8 mouse cellular contexts compared by ENCODE assay signal in genomic region chr8:69625095-69625789, GRCm38 (mm10). TPM values are rescaled to one million over a fixed set of nuclear protein-coding genes. Genes with fewer than 3 reads are reported as not detected.
DNase-seq lines count a peak whose midpoint lies in the region; ATAC-seq and TF ChIP-seq lines count a peak whose summit lies in the region.

TSS of gene Zfp868 (minus strand) at chr8:69625548.

- TF ChIP-seq CTCF in G1E (IDR thresholded peaks at IDR 0.05; ENCODE audit: low read depth, low read length), result 0 out of 2 replicates have a peak, but pooled peaks have one; percentile 32
- peak; percentile 55 for TF ChIP-seq CTCF in layer of hippocampus, adult 2 months (conservative IDR thresholded peaks at IDR 0.05)
- TF ChIP-seq CTCF in lung, embryonic 14.5 days (IDR thresholded peaks at IDR 0.05; ENCODE audit: low read depth), result peak; percentile 61
- no peak for TF ChIP-seq CTCF in olfactory bulb, adult 2 months (IDR thresholded peaks at IDR 0.05; ENCODE audit: insufficient read depth, low read depth, low read length)
- no peak for TF ChIP-seq CTCF in thymus, adult 2 months (IDR thresholded peaks at IDR 0.05; ENCODE audit: borderline replicate concordance, control insufficient read depth, extremely low read depth, insufficient read depth, low read length, poor library complexity)

- H3K4me2 ChIP-seq in forebrain, embryonic 16.5 days (ENCODE audit: low read length), result peak within 1 kb of the TSS; percentile 59
- peak within 1 kb of the TSS; percentile 67 for H3K4me2 ChIP-seq in lung, embryonic 14.5 days

- WGBS in forebrain, embryonic 16.5 days, result under 1% methylated on average over 41 of the region's 41 CpGs
- WGBS in lung, embryonic 14.5 days, result under 1% methylated on average over 40 of the region's 41 CpGs
- WGBS in olfactory bulb, adult 2 months, result under 1% methylated on average over 41 of the region's 41 CpGs
- 1% methylated on average over 41 of the region's 41 CpGs for WGBS in thymus, adult 2 months

- H3K27ac ChIP-seq in forebrain, embryonic 16.5 days (ENCODE audit: low read length), result peak within 1 kb of the TSS; percentile 99
- H3K27ac ChIP-seq in layer of hippocampus, adult 2 months, result peak within 1 kb of the TSS; percentile 98
- H3K27ac ChIP-seq in lung, embryonic 14.5 days (ENCODE audit: low read depth), result peak within 1 kb of the TSS; percentile 97
- H3K27ac ChIP-seq in olfactory bulb, adult 2 months (ENCODE audit: insufficient read depth, low read depth, low read length), result peak within 1 kb of the TSS; percentile 100
- H3K27ac ChIP-seq in thymus, adult 2 months (ENCODE audit: control insufficient read depth, insufficient read depth, low read length), result peak within 1 kb of the TSS; percentile 67

- H3K36me3 ChIP-seq in G1E (replicated peaks), result peaks cover 22% of the 10 kb centered on the region
- no peaks in the 10 kb centered on the region for H3K36me3 ChIP-seq in forebrain, embryonic 16.5 days (ENCODE audit: control insufficient read depth, insufficient read depth)
- H3K36me3 ChIP-seq in lung, embryonic 14.5 days (ENCODE audit: insufficient read depth), result no peaks in the 10 kb centered on the region; the same call in 1 of the 2 replicates
- no peaks in the 10 kb centered on the region for H3K36me3 ChIP-seq in thymus, adult 2 months (ENCODE audit: control insufficient read depth, insufficient read depth, low read length)

- TF ChIP-seq POLR2A in olfactory bulb, adult 2 months (IDR thresholded peaks at IDR 0.05; ENCODE audit: insufficient read depth, low read depth, low read length), result peak; percentile 79
- TF ChIP-seq POLR2A in thymus, adult 2 months (IDR thresholded peaks at IDR 0.05; ENCODE audit: control insufficient read depth, extremely low read depth, insufficient read depth, low read length, poor library complexity), result peak; percentile 78

- ATAC-seq in G1E (ENCODE audit: extremely low read depth, insufficient number of reproducible peaks, low FRiP score, poor library complexity, severe bottlenecking), result peak; percentile 99
- ATAC-seq in forebrain, embryonic 16.5 days, result peak; percentile 99
- peak; percentile 100 for ATAC-seq in lung, embryonic 14.5 days (ENCODE audit: insufficient read depth)

- intact Hi-C loops in heart, postnatal 36 days (cut with DNase I), result loop anchor here (2.0 to 10.0 kb wide), 5 partner anchors 92 to 370 kb away; partner anchors contain the start of genes Cilp2 and Gatad2a

- H3K9ac ChIP-seq in forebrain, embryonic 16.5 days (replicated peaks; ENCODE audit: low read depth, low read length), result peak within 1 kb of the TSS; percentile 92
- H3K9ac ChIP-seq in lung, embryonic 14.5 days, result peak within 1 kb of the TSS; percentile 86

- peak within 1 kb of the TSS; percentile 79 for H3K4me3 ChIP-seq in G1E (ENCODE audit: low read depth, low read length)
- H3K4me3 ChIP-seq in forebrain, embryonic 16.5 days (replicated peaks; ENCODE audit: low read length), result peak within 1 kb of the TSS; percentile 77
- H3K4me3 ChIP-seq in layer of hippocampus, adult 2 months, result peak within 1 kb of the TSS; percentile 73
- peak within 1 kb of the TSS; percentile 63 for H3K4me3 ChIP-seq in lung, embryonic 14.5 days (ENCODE audit: low read depth, low read length)
- peak within 1 kb of the TSS; percentile 98 for H3K4me3 ChIP-seq in olfactory bulb, adult 2 months (ENCODE audit: insufficient read depth, low read depth, low read length)
- H3K4me3 ChIP-seq in thymus, adult 2 months (ENCODE audit: control insufficient read depth, insufficient read depth, low read length), result peak within 1 kb of the TSS; percentile 67

- H3K27me3 ChIP-seq in G1E (ENCODE audit: insufficient read depth, low read length), result no peaks in the 10 kb centered on the region
- H3K27me3 ChIP-seq in forebrain, embryonic 16.5 days (replicated peaks; ENCODE audit: control insufficient read depth, insufficient read depth, low read length), result no peaks in the 10 kb centered on the region
- H3K27me3 ChIP-seq in lung, embryonic 14.5 days (ENCODE audit: insufficient read depth, low read length), result no peaks in the 10 kb centered on the region
- H3K27me3 ChIP-seq in thymus, adult 2 months (ENCODE audit: control insufficient read depth, insufficient read depth, low read length), result no peaks in the 10 kb centered on the region

- peak; percentile 97 for DNase-seq in G1E (ENCODE audit: low spot score)
- peak; percentile 98 to 99 for DNase-seq in cerebellum, adult 18-20 months
- peak; percentile 99 to 100 for DNase-seq in heart, postnatal 36 days
- peak; percentile 98 to 99 for DNase-seq in layer of hippocampus, adult 2 months (ENCODE audit: low spot score in 2 of 2)
- peak; percentile 99 for DNase-seq in lung, embryonic 14.5 days
- DNase-seq in thymus, adult 2 months, result peak; percentile 99

- peaks cover 14% of the 10 kb centered on the region for H3K4me1 ChIP-seq in G1E (ENCODE audit: insufficient read depth, low read depth, low read length)
- H3K4me1 ChIP-seq in forebrain, embryonic 16.5 days (replicated peaks; ENCODE audit: control insufficient read depth, insufficient read depth, low read length), result peaks cover 13% of the 10 kb centered on the region
- H3K4me1 ChIP-seq in lung, embryonic 14.5 days (ENCODE audit: insufficient read depth), result peaks cover 5% of the 10 kb centered on the region; the same call in 1 of the 2 replicates
- peaks cover 4% of the 10 kb centered on the region for H3K4me1 ChIP-seq in olfactory bulb, adult 2 months (ENCODE audit: control insufficient read depth, insufficient read depth, low read length)
- peaks cover 2% of the 10 kb centered on the region for H3K4me1 ChIP-seq in thymus, adult 2 months (replicated peaks; ENCODE audit: control insufficient read depth, insufficient read depth, low read length)

- H3K9me3 ChIP-seq in G1E (replicated peaks), result no peaks in the 10 kb centered on the region
- H3K9me3 ChIP-seq in forebrain, embryonic 16.5 days (ENCODE audit: control insufficient read depth, low read length), result no peaks in the 10 kb centered on the region
- no peaks in the 10 kb centered on the region for H3K9me3 ChIP-seq in lung, embryonic 14.5 days (ENCODE audit: low read depth, low read length)

RNA-seq across cellular contexts. Expression of gene Zfp868, which starts in this region (rescaled TPM):
- total RNA-seq in G1E (2014; fragmentation: Nextera tagmentation) (52.1 and 63.8 TPM in 2 replicates), G1E (2017) (27.4 and 28.5 TPM in 2 replicates)
- polyA plus RNA-seq in G1E (2012), result 1.0 and 1.6 TPM in 2 replicates
- polyA plus RNA-seq in forebrain, embryonic 16.5 days (2015; fragmentation: Nextera tagmentation; extraction: Ambion mirVana), result 44.4 and 49.1 TPM in 2 replicates
- total RNA-seq in heart, postnatal 36 days (2021), result 1 to 10 TPM; 7.7 to 9.1 TPM
- 10 to 100 TPM; 19.1 to 19.8 TPM for total RNA-seq in layer of hippocampus, adult 2 months (2021)
- 23.4 and 24.5 TPM in 2 replicates for polyA plus RNA-seq in lung, embryonic 14.5 days (2014; fragmentation: Nextera tagmentation; extraction: Ambion mirVana)
- polyA plus RNA-seq in olfactory bulb, adult 2 months (2012; ENCODE audit: insufficient read depth, insufficient read length, low replicate concordance, missing spikeins), result not detected in 2 replicates
- 10.3 and 10.4 TPM in 2 replicates for polyA plus RNA-seq in thymus, adult 2 months (2012; rRNA removed)

Comparison
In these comparisons a context has a peak if more than half of its experiments do, and no peak if none do; other contexts are left out.
1. Peak in every context shown above with its lines: DNase-seq, ATAC-seq, H3K4me3 ChIP-seq and H3K27ac ChIP-seq.
2. CTCF ChIP-seq: peak in G1E (single experiment), layer of hippocampus, adult 2 months (single experiment) and lung, embryonic 14.5 days (single experiment); none in olfactory bulb, adult 2 months (single experiment) and thymus, adult 2 months (single experiment).